Mouse (Mus musculus): ENCODE results near the gene Mettl22. TPM values are rescaled to one million over a fixed set of nuclear protein-coding genes. Genes with fewer than 3 reads are reported as not detected.

Mettl22 gene
- total and polyA plus RNA-seq, 3 experiments: 11.7 to 19.0 TPM; not detected in 1

DNA sequence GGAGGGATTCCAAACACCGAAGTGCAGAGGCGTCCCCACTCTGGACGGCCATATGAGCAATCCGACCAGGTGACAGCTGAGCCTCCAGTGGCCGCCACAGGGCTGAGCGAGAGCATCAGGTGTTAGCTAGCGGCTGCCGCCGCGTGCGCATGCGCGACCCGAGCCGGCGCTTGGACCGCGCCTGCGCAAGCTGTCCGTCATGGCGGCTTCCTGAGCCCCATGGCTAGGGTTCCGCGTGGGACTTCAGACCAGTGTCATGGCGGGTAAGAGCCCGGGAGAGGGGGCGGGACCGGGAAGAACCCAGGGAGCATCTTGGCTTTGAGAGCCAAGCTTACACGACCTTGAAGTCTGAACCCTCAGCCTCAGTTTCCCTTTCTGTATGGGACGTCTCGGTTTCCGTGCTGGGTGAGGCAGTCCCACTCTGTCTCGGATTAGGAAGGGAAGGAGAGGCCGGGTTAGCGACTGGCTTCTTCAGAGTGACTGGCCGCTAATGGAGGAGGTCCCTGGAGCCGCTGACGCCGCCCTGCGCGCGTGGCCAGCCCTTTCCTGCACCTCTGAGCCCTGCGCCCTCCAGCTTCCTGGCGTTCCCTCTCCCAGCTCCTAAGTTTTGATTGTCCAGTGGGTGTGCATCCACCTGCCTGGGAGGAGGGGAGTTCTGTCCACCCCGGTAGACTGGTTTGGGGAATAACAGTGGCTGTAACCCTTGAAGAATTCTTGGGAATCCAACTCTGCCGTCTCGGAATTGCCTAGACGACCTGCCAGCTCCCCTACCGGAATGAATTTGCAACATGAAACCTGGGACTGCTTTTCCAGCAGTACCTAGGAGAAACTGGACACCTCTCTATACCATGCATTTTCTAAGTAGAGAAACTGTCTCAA, at the start of gene Mettl22 (continued):
- no peak for TF ChIP-seq E2F4 (IDR thresholded peaks at IDR 0.05; ENCODE audit: borderline replicate concordance, low read depth, low read length)
- TF ChIP-seq GABPA (IDR thresholded peaks at IDR 0.05; ENCODE audit: low read depth, low read length): no peak
- TF ChIP-seq CTCF (IDR thresholded peaks at IDR 0.05 in 2 of 3, conservative IDR thresholded peaks at IDR 0.05 in 1 of 3; ENCODE audit: control insufficient read depth in 1 of 3, insufficient read depth in 1 of 3, low read depth in 2 of 3, low read length in 3 of 3, poor library complexity in 1 of 3, severe bottlenecking in 1 of 3): peak in 1 of 3 experiments; percentile 5; a peak in 1 of 6 replicates
- TF ChIP-seq SIN3A (IDR thresholded peaks at IDR 0.05; ENCODE audit: low read length): peak; percentile 85
- no peak for TF ChIP-seq CHD1 (IDR thresholded peaks at IDR 0.05; ENCODE audit: low read depth, low read length)

DNA sequence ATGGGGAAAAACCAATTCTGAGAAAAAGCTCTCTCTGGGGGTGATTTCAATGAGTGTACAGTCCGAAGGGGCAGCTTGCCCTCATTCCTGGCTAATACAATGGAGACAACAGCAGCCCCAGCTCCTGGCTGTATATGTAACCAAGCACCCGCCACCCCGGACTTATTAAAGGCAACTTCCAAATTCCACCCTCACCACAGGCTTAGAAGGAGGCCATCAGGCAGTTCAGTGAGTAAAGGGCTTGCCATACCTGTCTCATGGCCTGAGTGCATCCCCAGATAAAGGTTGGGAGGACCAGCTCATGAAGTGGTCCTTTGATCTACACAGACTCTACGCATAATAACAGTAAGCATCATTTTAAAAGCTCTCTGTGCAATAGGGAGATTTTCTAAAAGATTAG, 49.7 kb upstream of the Mettl22 start:
- Histone ChIP-seq H3K4me3 (ENCODE audit: control insufficient read depth in 1 of 2, insufficient read depth in 1 of 2, low read depth in 2 of 2, low read length in 2 of 2) (no peak overlapping the region), H3K36me3 (ENCODE audit: control insufficient read depth in 1 of 2, insufficient read depth in 2 of 2, low read length in 2 of 2) (no peaks in the 10 kb centered on the region), H3K79me2 (ENCODE audit: control insufficient read depth, insufficient read depth, low read length, poor library complexity) (no peaks in the 10 kb centered on the region), H3K27me3 (ENCODE audit: control insufficient read depth in 1 of 2, insufficient read depth in 2 of 2, low read length in 2 of 2) (no peaks in the 10 kb centered on the region), H3K4me1 (ENCODE audit: control insufficient read depth in 1 of 2, insufficient read depth in 2 of 2, low read length in 2 of 2) (no peaks in the 10 kb centered on the region), H3K9ac (ENCODE audit: control insufficient read depth, low read depth, low read length, poor library complexity, severe bottlenecking) (no peak overlapping the region), H3K9me3 (replicated peaks; ENCODE audit: insufficient read depth, low read length) (no peaks in the 10 kb centered on the region), H3K27ac (ENCODE audit: control insufficient read depth, low read depth, low read length) (no peak overlapping the region)
- TF ChIP-seq POLR2A (IDR thresholded peaks at IDR 0.05; ENCODE audit: control insufficient read depth in 1 of 2, insufficient read depth in 1 of 2, low read depth in 1 of 2, low read length in 2 of 2, poor library complexity in 1 of 2) (no peak), SMC3 (IDR thresholded peaks at IDR 0.05; ENCODE audit: low read depth, low read length) (no peak), MEF2A (IDR thresholded peaks at IDR 0.05; ENCODE audit: extremely low read depth, insufficient replicate concordance, low read depth, low read length, poor library complexity, severe bottlenecking) (no peak), MYC (IDR thresholded peaks at IDR 0.05; ENCODE audit: low read depth, low read length) (no peak), MAX (IDR thresholded peaks at IDR 0.05; ENCODE audit: low read length) (no peak), TAL1 (IDR thresholded peaks at IDR 0.05; ENCODE audit: low read length) (no peak), UBTF (IDR thresholded peaks at IDR 0.05; ENCODE audit: borderline replicate concordance, insufficient read depth, low read depth, low read length) (no peak), CHD1 (IDR thresholded peaks at IDR 0.05; ENCODE audit: low read depth, low read length) (no peak), TBP (IDR thresholded peaks at IDR 0.05; ENCODE audit: low read depth, low read length) (no peak), RCOR1 (IDR thresholded peaks at IDR 0.05; ENCODE audit: low read depth, low read length) (no peak), EP300 (IDR thresholded peaks at IDR 0.05; ENCODE audit: low read depth in 1 of 2, low read length in 2 of 2) (no peak)
- no peak for DNase-seq (ENCODE audit: low read depth, low spot score)

DNA sequence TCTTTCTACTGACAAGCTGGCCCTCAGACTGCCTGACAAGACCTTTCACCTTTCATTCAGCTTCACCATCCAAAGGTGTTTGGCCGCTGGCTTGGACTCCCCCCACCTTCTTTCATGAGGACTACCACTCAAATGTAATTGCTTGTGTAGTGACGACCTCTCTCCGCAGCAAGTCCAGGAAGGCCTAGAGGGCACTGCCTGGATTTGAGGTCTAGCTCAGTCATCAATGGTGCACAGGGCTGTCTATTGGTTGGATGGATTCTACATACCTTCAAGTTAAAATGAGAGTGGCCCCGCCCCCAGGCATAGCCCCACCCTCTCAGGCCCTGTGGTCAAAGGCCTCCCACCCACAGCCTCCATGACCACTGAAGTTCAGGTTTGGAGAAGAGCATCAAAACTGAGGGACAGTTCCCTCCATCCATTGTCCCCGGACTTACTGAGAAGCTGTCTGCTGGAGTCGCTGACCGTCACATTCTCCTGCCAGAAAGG, 46.9 kb upstream of the Mettl22 start:
- Histone ChIP-seq H3K9ac (ENCODE audit: control insufficient read depth, low read depth, low read length, poor library complexity, severe bottlenecking) (no peak overlapping the region), H3K27me3 (ENCODE audit: control insufficient read depth in 1 of 2, insufficient read depth in 2 of 2, low read length in 2 of 2) (no peaks in the 10 kb centered on the region), H3K79me2 (ENCODE audit: control insufficient read depth, insufficient read depth, low read length, poor library complexity) (no peaks in the 10 kb centered on the region), H3K27ac (ENCODE audit: control insufficient read depth, low read depth, low read length) (no peak overlapping the region), H3K36me3 (ENCODE audit: control insufficient read depth in 1 of 2, insufficient read depth in 2 of 2, low read length in 2 of 2) (no peaks in the 10 kb centered on the region), H3K4me3 (ENCODE audit: control insufficient read depth in 1 of 2, insufficient read depth in 1 of 2, low read depth in 2 of 2, low read length in 2 of 2) (no peak overlapping the region), H3K9me3 (replicated peaks; ENCODE audit: insufficient read depth, low read length) (no peaks in the 10 kb centered on the region), H3K4me1 (ENCODE audit: control insufficient read depth in 1 of 2, insufficient read depth in 2 of 2, low read length in 2 of 2) (no peaks in the 10 kb centered on the region)
- no peak for DNase-seq (ENCODE audit: low read depth, low spot score)
- TF ChIP-seq MAFK (IDR thresholded peaks at IDR 0.05; ENCODE audit: borderline replicate concordance, low read depth, low read length) (no peak), ZMIZ1 (IDR thresholded peaks at IDR 0.05; ENCODE audit: low read depth, low read length) (no peak), JUND (IDR thresholded peaks at IDR 0.05; ENCODE audit: low read depth, low read length) (no peak), POLR2AphosphoS5 (IDR thresholded peaks at IDR 0.05; ENCODE audit: borderline replicate concordance, low read depth, low read length) (no peak)

Data from MEL (cell line).